Mouse (Mus musculus) 416B (cell line): Measurements from ENCODE around the gene Isyna1.

Source experiments
- DNase-seq: peaks from one replicate; pipeline ENCODE4 v3.0.0; 2011; ENCODE audit warnings: low read depth

Gene Isyna1

GRCm38 (mm10) chr8:70604558-70604957 is 10.4 kb downstream of the Isyna1 start:
- DNase-seq = no peak

DNA sequence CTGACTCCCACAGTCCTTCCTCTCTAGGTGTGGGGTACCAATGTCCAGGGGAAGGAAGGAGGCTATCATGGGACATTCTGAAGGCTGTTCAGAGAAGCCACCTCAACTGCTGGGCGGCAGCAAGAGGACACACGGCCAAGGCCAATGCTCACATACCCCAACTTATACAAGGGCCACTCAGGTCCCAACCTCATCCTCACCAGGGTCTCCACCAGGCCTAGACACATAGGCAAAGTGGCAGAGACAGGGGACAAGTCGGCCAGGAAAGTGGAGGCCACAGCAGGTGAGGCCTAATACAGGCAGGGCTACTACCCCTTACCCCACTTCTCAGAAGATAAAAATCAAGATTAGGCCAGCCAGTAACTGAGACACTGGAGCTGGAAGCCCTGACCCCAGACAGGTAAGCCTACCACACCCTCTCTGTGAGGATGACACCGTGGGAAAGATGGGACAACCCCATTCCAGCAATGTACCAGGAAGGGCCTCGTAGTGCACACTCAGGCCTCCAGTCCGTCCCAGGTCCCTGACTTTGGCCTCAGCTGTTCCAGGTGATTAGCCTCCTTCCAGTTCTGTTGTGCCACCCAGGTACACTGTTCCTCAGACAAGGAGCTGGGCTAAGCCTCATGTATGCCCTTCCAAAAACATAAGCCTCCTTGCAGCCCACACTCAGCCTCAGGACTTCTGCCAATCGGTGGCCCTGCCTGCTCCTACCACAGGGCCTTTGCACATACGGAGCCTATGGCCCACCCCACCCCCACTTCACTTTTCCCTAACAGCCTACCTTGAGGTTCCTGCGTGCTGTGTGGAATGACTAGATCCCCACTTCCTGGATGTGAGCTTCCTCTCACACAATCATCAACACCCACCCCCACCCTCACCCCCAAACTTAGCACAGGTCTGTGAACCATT is 12.0 kb downstream of the Isyna1 start:
- no peak for DNase-seq

DNA sequence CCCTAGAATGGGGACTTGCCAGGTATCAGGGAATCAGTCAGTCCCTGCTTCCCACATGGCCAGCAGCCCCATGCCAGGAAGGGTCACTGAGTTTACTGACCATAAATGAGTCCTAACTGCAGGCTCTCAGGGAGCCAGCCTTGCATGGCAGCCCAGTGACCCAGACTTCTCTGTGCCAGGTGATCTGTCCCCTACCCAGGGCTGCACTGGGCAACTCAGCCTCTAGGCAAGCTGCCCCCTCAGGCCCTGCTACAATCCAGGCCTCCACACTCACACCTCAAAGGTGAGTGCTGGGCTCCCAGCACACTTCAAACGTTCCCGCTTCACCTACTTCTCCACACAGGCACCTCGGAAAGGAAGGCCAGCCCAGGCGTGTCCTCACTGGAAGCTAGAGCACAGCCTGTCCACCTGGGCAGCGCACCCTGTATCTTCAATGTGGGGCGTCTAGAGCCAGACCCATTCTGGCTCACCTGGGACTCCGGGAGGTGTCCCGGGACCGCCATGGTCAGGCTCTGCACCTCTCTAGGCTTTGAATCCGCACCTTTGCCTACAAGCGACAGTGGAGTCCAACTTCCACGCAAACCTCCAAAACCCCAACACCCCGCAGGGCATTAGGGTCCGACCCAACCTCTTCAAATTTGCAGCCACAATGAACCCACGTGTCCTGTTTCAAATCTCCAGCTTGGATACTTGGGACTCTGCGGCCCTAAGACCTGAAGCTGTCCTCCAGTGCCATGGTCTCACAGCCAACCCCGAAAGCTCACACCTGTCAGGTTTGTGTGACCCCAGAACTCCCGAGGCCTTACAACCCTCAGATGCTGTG is 12.8 kb downstream of the Isyna1 start:
- DNase-seq = no peak

- peak; percentile 36 for DNase-seq
Measured at GRCm38 (mm10) chr8:70607603-70607897, 13.4 kb downstream of the Isyna1 start.

DNA sequence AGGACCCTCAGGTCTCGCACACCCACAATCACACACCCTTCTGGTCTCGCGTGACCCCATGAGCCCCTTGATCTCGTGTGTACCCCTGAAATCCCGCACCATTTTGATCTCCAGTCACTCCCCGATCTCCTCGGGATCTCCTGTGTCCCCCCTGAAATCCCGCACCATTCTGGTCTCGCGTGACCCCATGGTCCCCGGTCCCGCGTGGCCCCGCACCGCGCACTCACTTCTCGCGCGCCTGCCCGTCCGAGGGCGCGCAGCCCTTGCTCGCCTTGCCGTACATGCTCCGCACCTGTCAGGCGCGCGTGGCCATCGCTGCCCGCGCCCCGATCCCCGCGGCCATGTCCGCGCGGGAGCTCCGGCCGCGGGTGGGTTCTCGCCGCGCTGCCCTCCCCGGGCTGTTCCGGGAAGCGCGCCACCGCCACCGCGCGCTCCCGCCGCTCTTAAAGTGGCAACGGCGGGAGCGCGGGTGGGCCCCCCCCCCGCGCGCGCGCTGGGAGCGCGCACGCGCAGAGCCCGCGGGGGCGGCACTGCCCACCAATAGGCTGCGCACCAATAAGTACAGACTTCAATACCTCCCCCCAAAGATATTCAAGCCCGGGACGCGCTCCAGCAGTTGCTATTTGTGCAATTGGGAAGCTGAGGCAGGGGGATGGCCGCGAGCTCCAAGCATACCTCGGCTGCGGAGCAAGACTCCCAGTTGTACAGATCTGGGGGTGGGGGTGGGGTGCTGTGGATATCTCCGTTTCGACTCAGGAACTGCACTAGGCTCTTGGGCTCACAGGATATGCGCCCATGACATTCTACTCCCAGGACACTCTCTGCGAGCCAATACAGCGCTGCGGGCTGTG is 13.9 kb downstream of the Isyna1 start:
- peak; percentile 90 for DNase-seq

- DNase-seq = no peak
Measured at GRCm38 (mm10) chr8:70608749-70609367, 14.7 kb downstream of the Isyna1 start, which contains the start of gene Ssbp4. Gene Ssbp4 (minus strand): TSS chr8:70608872.

DNA sequence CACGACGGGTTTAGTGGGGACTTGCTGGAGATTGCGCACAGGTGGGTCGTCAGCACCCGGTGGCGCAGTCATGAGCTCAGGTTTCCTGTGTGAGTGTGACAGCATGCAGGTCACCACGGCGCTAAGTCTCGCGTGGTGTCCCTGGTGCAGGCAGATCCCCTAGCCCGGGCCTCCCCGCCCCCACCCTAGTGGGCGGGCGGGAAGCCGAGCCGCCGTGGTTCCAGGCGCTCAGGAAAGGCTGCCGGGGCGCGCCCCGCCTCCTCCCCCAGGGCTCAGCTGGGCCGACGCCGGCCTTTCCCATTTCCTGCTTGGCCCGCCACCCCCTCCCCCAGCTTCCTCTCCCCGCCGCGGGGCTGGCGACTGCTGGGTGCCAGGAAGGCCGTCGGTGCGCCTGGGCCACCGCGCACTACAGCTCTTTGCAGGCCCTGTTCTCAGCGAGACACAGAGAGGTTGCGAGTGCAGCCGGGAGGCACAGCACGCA is 15.2 kb downstream of the Isyna1 start:
- DNase-seq = peak; percentile 94

DNA sequence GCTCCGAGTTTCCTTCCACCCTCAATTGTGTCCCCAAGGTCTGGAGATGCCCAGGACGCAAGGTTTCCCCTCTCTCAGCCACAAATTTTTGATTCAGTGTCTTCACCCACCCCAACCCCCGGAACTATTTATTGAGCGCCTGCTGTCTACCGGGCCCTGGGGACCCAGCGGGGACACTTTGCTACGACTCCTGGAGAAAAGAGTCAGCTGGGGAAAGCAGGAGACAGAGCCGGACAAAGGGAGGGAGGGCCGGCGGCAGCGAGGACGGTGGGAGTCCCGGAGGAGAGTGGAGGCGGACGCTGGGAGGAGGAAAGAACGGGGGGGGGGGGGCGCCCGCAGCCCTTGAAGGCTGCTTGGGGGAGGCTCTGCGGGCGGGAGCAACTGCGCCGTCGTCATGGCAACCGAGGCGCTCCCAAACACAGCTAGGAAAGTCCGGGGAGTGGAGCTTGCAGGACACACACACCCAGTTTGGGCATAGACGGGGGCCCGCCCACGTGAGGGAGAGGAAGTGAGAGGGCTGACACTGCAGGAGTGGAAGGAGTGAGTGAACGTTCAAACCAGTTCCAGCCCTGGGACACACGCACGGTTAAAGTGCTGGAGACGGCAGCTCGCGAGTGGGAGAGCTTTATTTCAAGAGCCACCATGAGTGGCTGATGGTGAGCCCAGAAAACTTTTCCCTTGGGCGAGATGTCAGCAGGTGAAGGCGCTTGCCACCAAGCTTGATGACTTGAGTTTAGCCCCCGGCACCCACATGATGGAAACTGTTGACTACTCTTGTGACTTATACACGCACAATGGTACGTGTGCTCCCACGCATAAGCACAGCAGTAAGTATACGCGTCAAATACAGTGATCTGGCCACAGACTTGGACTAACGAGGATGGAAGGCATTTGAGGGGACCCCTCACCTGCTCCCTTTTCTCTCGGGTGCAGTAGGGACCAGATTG is 15.9 kb downstream of the Isyna1 start:
- peak; percentile 96 for DNase-seq

DNA sequence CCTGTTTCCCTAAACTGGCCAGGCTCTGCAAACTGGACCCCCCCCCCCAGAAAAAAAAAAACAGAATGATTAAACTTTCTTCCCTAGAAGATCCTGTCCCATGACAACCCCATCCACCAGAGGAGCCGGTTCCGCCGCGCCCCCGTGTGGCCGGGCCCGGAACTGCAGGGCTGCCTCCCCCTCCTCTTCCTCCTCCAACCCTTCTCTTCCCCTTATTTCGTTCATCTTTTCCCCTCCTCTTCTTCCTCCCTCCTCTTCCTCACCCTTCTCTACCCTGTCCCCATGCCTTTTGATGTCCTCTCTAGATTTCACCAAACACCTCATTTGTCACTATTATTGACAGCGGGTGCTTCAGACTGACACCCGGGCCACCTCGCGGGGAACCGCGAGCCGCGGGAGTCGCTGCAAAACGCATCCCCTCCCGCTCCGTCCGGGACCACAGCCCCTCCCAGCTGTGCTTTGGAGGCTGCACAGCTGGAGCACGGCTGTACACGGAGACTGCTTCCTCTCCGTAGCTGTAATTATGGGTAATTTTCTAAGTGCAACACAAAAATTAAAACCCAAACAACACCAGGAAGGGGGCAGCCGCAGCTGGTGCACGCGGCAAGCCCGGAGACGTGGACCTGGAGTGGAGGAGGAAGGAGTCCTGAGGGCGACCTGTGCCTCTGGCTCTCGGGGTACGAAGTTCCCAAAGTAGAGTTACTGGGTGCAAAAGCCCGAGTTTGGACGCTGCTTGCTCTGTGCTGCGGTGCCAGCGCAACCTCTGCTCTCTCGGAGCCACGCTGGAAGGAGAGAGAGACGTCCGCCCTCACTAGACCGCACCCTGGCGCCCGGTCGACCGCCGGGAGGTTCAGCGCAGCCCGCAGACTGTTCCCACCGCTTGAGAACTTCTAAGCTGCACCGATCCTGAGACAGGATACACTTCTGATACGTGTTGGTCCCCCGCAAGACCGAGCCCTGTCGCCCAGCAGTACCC is 16.9 kb downstream of the Isyna1 start:
- peak; percentile 84 for DNase-seq

DNA sequence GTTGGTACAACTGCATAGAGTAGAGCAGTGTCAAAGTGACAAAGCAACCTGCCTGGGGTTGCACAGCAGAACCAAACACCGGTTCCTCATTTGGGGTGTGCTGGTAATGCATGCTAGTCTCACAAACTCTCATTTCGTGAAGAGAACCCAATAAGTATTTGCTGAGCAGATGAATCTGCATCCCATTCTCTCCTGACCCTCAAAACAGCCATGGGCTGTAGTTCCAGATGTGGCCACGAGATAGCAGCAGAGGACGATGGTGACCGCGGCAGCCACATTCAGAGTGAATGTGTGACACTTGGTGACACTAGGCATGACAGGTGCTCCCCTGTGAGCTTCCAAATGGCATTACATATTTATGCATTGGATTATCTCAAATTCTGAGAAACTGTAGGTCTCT is 17.7 kb downstream of the Isyna1 start:
- DNase-seq = peak; percentile 93

- no peak for DNase-seq
Measured at GRCm38 (mm10) chr8:70613763-70614162, 19.6 kb downstream of the Isyna1 start.

DNA sequence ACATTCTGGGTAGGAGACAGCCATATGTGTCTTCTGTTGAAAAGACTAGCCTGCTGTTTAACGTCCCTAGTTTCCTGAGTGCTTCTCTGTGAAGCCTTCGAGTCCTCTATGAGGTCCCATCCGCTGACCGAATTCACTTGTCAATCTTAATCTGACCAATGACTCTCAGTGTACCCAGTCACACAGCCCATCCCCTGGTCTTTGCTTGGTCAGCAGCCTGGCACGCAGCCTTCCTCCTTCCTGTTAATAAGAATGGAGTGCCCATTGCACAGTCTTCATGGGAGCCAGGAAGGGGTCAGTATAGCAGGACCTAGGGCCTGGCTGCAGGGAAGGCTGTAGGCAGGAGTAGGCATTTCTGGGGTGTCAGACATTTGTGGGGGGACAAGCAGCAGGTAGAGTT is 20.3 kb downstream of the Isyna1 start:
- DNase-seq = peak; percentile 33

DNA sequence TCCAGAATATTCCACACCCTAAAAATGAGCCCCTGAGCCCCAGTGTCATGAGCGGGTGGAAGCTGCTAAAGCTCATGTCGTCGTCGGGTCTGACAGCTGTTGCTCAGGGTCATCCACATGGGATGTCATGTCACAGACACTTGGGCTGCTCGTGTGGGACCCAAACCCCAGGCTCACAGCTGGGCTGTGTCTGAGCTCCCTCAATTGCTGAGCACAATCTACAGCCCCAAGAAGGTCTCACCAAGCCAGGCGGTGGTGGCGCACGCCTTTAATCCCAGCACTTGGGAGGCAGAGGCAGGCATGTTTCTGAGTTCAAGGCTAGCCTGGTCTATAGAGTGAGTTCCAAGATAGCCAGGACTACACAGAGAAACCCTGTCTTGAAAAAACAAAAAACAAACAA is 21.1 kb downstream of the Isyna1 start:
- no peak for DNase-seq

DNA sequence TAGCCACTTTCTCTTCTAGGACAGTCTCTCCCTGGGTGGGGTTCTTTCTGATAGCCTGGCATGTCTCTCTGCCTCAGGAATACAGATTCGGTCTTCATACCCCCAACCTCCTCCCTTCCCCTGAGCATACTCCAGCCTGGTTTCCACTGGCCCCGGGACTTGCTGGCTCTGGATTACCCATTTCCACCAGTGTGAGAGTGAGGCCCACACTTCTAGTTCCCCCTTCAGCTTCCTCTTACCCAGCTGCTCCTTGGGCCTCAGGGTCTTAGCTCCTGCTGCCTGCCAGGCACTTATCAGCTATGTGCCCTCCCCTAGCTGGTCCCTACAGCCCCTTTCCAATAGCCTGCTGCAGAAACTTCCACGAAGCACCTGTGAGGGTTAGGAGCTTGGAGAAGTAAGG is 21.7 kb downstream of the Isyna1 start, which contains the start of gene Lrrc25:
Gene Lrrc25 (plus strand): TSS at position 262 of the 400 bp plus-strand sequence.
- DNase-seq = no peak

GRCm38 (mm10) chr8:70616645-70617044 is 22.5 kb downstream of the Isyna1 start:
- DNase-seq = peak; percentile 62

DNA sequence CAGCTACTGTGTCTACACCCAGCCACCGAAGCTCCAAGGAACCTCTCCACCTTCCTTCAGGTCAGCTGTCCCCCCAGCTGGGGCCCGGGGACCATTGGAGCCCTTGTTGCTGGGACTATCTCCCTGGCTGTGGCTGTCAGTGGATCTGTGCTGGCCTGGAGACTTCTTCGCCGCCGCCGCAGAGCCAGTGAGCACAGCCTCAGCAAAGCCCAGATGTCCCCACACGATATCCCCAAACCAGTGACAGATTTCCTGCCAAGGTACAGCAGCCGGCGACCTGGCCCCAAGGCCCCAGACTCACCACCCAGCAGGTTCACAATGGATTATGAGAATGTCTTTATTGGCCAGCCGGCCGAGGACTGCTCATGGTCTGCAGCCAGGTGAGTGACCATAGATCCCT is 23.8 kb downstream of the Isyna1 start:
- DNase-seq = peak; percentile 41

GRCm38 (mm10) chr8:70618888-70619334 is 24.7 kb downstream of the Isyna1 start:
- peak; percentile 98 for DNase-seq

DNA sequence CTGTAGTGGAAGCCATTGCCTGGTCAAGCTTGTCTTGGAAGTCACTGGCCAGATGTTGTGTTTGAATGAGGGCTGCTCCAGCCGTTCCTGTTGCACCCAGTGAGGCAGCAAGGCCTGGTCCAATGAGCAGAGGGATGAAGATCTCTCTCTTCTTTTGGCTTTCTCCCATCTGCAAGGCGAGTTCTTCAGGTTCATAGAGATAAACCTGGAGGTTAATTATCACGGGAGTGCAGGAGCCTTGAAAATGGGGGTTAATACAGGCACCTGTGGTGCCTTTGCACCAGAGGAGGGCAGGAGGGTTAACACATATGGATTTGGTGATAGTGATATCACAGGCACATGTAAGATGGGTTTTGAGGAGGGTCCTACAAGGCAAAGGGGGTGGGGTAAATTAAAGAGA is 28.0 kb downstream of the Isyna1 start:
- DNase-seq = no peak

DNA sequence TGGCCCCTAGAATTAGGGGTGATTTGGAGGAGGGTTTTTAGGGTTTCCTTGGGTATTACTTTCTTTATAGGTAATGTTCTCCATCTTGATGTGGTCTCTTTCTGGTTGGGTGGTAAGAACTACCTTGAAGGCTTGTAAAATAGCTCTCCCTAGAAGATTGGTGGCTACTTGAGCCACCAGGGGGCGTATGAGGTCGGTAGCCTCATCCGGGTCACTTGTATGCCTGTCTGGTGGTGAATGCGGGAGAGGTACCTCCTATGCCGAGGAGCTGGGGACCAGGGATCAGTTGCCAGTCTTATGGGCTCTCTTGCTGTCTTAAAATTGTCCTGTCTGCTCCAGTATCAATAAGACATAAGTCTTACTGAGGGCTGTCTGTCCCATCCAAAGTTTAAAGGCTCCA is 30.9 kb downstream of the Isyna1 start:
- DNase-seq = peak; percentile 69
